Mouse (Mus musculus) CH12.LX (cell line): ENCODE measurements around the gene Pafah2. TPM values are rescaled to one million over a fixed set of nuclear protein-coding genes. Genes with fewer than 3 reads are reported as not detected.

ENCODE experiments used
- DNase-seq: peaks from one replicate; pipeline ENCODE4 v3.0.0-alpha.2; 2013; ENCODE audit errors: extremely low read depth
- H3K27ac ChIP-seq: 2 replicates; pipeline ENCODE4 v1.5.1; 2012; ENCODE audit warnings: low read depth, mild to moderate bottlenecking, control low read depth, moderate library complexity; ENCODE audit not compliant: insufficient read depth
- H3K27me3 ChIP-seq: replicated peaks from 2 replicates; pipeline ENCODE3; 2012; ENCODE audit warnings: inconsistent platforms
- H3K36me3 ChIP-seq, 2 experiments: replicated peaks in 1 of 2; 2 replicates each; pipeline versions ENCODE3 to v1.6.1; 2012; ENCODE audit warnings: inconsistent platforms in 1 of 2, low read length in 1 of 2, mild to moderate bottlenecking in 1 of 2, mixed read lengths in 1 of 2, moderate library complexity in 1 of 2; ENCODE audit not compliant: control insufficient read depth in 1 of 2, insufficient read depth in 1 of 2
- H3K4me1 ChIP-seq, 2 experiments: 2 replicates each; pipeline ENCODE4 v1.6.1; 2012; ENCODE audit warnings: inconsistent platforms in 1 of 2, moderate library complexity in 1 of 2; ENCODE audit not compliant: insufficient read depth in 2 of 2, control insufficient read depth in 1 of 2
- H3K4me2 ChIP-seq: 2 replicates; pipeline ENCODE4 v1.6.1; 2012; ENCODE audit warnings: low read depth, mild to moderate bottlenecking, control low read depth; ENCODE audit not compliant: poor library complexity, insufficient read depth, severe bottlenecking
- H3K4me3 ChIP-seq, 3 experiments: fragments of 150-350 bp in 1 of 3; sonication (generic) in 1 of 3; replicated peaks in 1 of 3; 2 replicates each; pipeline versions ENCODE3 to v1.5.1; 2011 to 2012; ENCODE audit warnings: low read depth in 2 of 3, low read length in 2 of 3, mild to moderate bottlenecking in 2 of 3, moderate library complexity in 2 of 3, control low read depth in 1 of 3, improper control_type of control experiment in 1 of 3, inconsistent platforms in 1 of 3, mixed read lengths in 1 of 3; ENCODE audit not compliant: poor library complexity in 1 of 3
- H3K79me2 ChIP-seq: replicated peaks from 2 replicates; pipeline ENCODE4 v1.6.1; 2012; ENCODE audit warnings: mild to moderate bottlenecking, moderate library complexity; ENCODE audit not compliant: control insufficient read depth, poor library complexity, insufficient read depth, severe bottlenecking; ENCODE audit errors: extremely low read depth
- H3K9ac ChIP-seq: 2 replicates; pipeline ENCODE4 v1.6.1; 2012; ENCODE audit warnings: low read depth, mild to moderate bottlenecking, control low read depth, moderate library complexity; ENCODE audit not compliant: insufficient read depth
- H3K9me3 ChIP-seq: replicated peaks from 2 replicates; pipeline ENCODE3; 2012; ENCODE audit warnings: low read length, inconsistent platforms, mixed read lengths
- BHLHE40 ChIP-seq: IDR thresholded peaks from 2 replicates; pipeline ENCODE4 v1.6.1; 2011; ENCODE audit warnings: mild to moderate bottlenecking, low read depth, low read length, improper control_type of control experiment
- CHD1 ChIP-seq: IDR thresholded peaks from 2 replicates; pipeline ENCODE4 v1.6.1; 2012; ENCODE audit warnings: low read depth, low read length, improper control_type of control experiment, inconsistent platforms
- CHD2 ChIP-seq: IDR thresholded peaks from 2 replicates; pipeline ENCODE4 v1.6.1; 2011; ENCODE audit warnings: low read length, improper control_type of control experiment
- CTCF ChIP-seq, 2 experiments: IDR thresholded peaks in 1 of 2; conservative IDR thresholded peaks in 1 of 2; 2 replicates each; pipeline ENCODE4 v1.5.1; 2011 to 2012; ENCODE audit warnings: low read depth in 2 of 2, low read length in 2 of 2, improper control_type of control experiment in 1 of 2, inconsistent platforms in 1 of 2, mild to moderate bottlenecking in 1 of 2, moderate library complexity in 1 of 2
- E2F4 ChIP-seq: IDR thresholded peaks from 2 replicates; pipeline ENCODE4 v1.6.1; 2011; ENCODE audit warnings: low read depth, low read length, improper control_type of control experiment; ENCODE audit not compliant: insufficient replicate concordance
- EP300 ChIP-seq: IDR thresholded peaks from 2 replicates; pipeline ENCODE4 v1.6.1; 2011; ENCODE audit warnings: low read length, improper control_type of control experiment
- ETS1 ChIP-seq: conservative IDR thresholded peaks from 2 replicates; pipeline ENCODE4 v1.6.1; 2012; ENCODE audit warnings: low read depth, mild to moderate bottlenecking, inconsistent platforms, low read length, improper control_type of control experiment, moderate library complexity
- GABPA ChIP-seq: IDR thresholded peaks from 2 replicates; pipeline ENCODE4 v1.6.1; 2012; ENCODE audit warnings: low read depth, low read length, improper control_type of control experiment, inconsistent platforms; ENCODE audit not compliant: insufficient replicate concordance
- HCFC1 ChIP-seq: IDR thresholded peaks from 2 replicates; pipeline ENCODE4 v1.6.1; 2012; ENCODE audit warnings: low read depth, mild to moderate bottlenecking, inconsistent platforms, low read length, improper control_type of control experiment
- IRF4 ChIP-seq: IDR thresholded peaks from 2 replicates; pipeline ENCODE4 v1.6.1; 2014; ENCODE audit warnings: low read depth, mild to moderate bottlenecking, inconsistent platforms, low read length, improper control_type of control experiment
- JUN ChIP-seq: IDR thresholded peaks from 2 replicates; pipeline ENCODE4 v1.6.1; 2011; ENCODE audit warnings: low read depth, mild to moderate bottlenecking, low read length, improper control_type of control experiment, moderate library complexity; ENCODE audit not compliant: insufficient read depth
- JUND ChIP-seq: conservative IDR thresholded peaks from 2 replicates; pipeline ENCODE4 v1.6.1; 2011; ENCODE audit warnings: low read depth, low read length, improper control_type of control experiment
- KAT2A ChIP-seq: IDR thresholded peaks from 2 replicates; pipeline ENCODE4 v1.6.1; 2012; ENCODE audit warnings: low read length, improper control_type of control experiment, inconsistent platforms; ENCODE audit not compliant: insufficient replicate concordance
- MAFK ChIP-seq: IDR thresholded peaks from 2 replicates; pipeline ENCODE4 v1.6.1; 2011; ENCODE audit warnings: low read length, improper control_type of control experiment; ENCODE audit not compliant: insufficient replicate concordance
- MAX ChIP-seq: IDR thresholded peaks from 2 replicates; pipeline ENCODE4 v1.6.1; 2011; ENCODE audit warnings: low read length, improper control_type of control experiment
- MAZ ChIP-seq: IDR thresholded peaks from 2 replicates; pipeline ENCODE4 v1.6.1; 2012; ENCODE audit warnings: low read depth, mild to moderate bottlenecking, inconsistent platforms, low read length, improper control_type of control experiment, moderate library complexity
- MEF2A ChIP-seq: IDR thresholded peaks from 2 replicates; pipeline ENCODE4 v1.6.1; 2014; ENCODE audit warnings: low read depth, mild to moderate bottlenecking, inconsistent platforms, low read length, improper control_type of control experiment, borderline replicate concordance
- MXI1 ChIP-seq: IDR thresholded peaks from 2 replicates; pipeline ENCODE4 v1.6.1; 2011; ENCODE audit warnings: mild to moderate bottlenecking, low read depth, low read length, improper control_type of control experiment
- NELFE ChIP-seq: IDR thresholded peaks from 2 replicates; pipeline ENCODE4 v1.6.1; 2011; ENCODE audit warnings: low read depth, low read length, improper control_type of control experiment
- NRF1 ChIP-seq: IDR thresholded peaks from 2 replicates; pipeline ENCODE4 v1.6.1; 2014; ENCODE audit warnings: low read depth, mild to moderate bottlenecking, inconsistent platforms, low read length, improper control_type of control experiment, moderate library complexity
- PAX5 ChIP-seq: IDR thresholded peaks from 2 replicates; pipeline ENCODE4 v1.6.1; 2012; ENCODE audit warnings: low read length, inconsistent platforms, mixed read lengths
- POLR2AphosphoS2 ChIP-seq: IDR thresholded peaks from 2 replicates; pipeline ENCODE4 v1.6.1; 2011; ENCODE audit warnings: low read depth, low read length, improper control_type of control experiment
- SIN3A ChIP-seq: IDR thresholded peaks from 2 replicates; pipeline ENCODE4 v1.6.1; 2012; ENCODE audit warnings: low read length, improper control_type of control experiment, inconsistent platforms
- TBP ChIP-seq: conservative IDR thresholded peaks from 2 replicates; pipeline ENCODE4 v1.6.1; 2011; ENCODE audit warnings: low read depth, low read length, improper control_type of control experiment
- TCF12 ChIP-seq: IDR thresholded peaks from 2 replicates; pipeline ENCODE4 v1.6.1; 2014; ENCODE audit warnings: low read depth, mild to moderate bottlenecking, inconsistent platforms, low read length, improper control_type of control experiment
- UBTF ChIP-seq: IDR thresholded peaks from 2 replicates; pipeline ENCODE4 v1.6.1; 2012; ENCODE audit warnings: low read depth, mild to moderate bottlenecking, inconsistent platforms, low read length, improper control_type of control experiment, moderate library complexity
- USF1 ChIP-seq: IDR thresholded peaks from 2 replicates; pipeline ENCODE4 v1.6.1; 2014; ENCODE audit warnings: low read depth, mild to moderate bottlenecking, inconsistent platforms, low read length, improper control_type of control experiment
- USF2 ChIP-seq: conservative IDR thresholded peaks from 2 replicates; pipeline ENCODE4 v1.6.1; 2011; ENCODE audit warnings: low read depth, low read length, improper control_type of control experiment
- ZKSCAN1 ChIP-seq: IDR thresholded peaks from 2 replicates; pipeline ENCODE4 v1.6.1; 2012; ENCODE audit warnings: low read depth, inconsistent platforms, low read length, improper control_type of control experiment, borderline replicate concordance
- ZMIZ1 ChIP-seq: IDR thresholded peaks from 2 replicates; pipeline ENCODE4 v1.6.1; 2012; ENCODE audit warnings: low read depth, mild to moderate bottlenecking, inconsistent platforms, low read length, improper control_type of control experiment
- ZNF384 ChIP-seq: IDR thresholded peaks from 2 replicates; pipeline ENCODE4 v1.6.1; 2012; ENCODE audit warnings: low read depth, low read length, improper control_type of control experiment, inconsistent platforms
- dilution Hi-C: fragments of 300-500 bp; cut with MboI; formaldehyde crosslinking; loops from 2 replicates; pipeline ENCODE4 v1.14.3; 2020; ENCODE audit warnings: low sequenced_read_pairs; ENCODE audit not compliant: extremely low pct_unique_long_range_greater_than_20kb, extremely low pct_ligation_motif_present
- in situ Hi-C: fragments of 300-500 bp; cut with MboI; formaldehyde crosslinking; loops from 3 replicates; pipeline ENCODE4 v1.14.3; 2019; ENCODE audit warnings: low sequenced_read_pairs, low pct_ligation_motif_present, low pct_unique_long_range_greater_than_20kb, mixed read lengths
- polyA plus RNA-seq: library from polyadenylated mRNA; unstranded; fragments of >175 nt; gene quantifications from 2 replicates; pipeline ENCODE4 v1.2.1, GENCODE M21; 2012; ENCODE audit warnings: low read depth; ENCODE audit not compliant: insufficient read length
- total RNA-seq, 2 experiments: library from RNA; depleted of rRNA; stranded (reverse); fragments of 300-350 nt in 1 of 2; fragments of >200 nt in 1 of 2; gene quantifications; 2 replicates each; pipeline ENCODE4 v1.2.3; 2012 to 2014

Pafah2 gene
- total and polyA plus RNA-seq, 3 experiments = 8.9 to 10.7 (median 10.4) TPM

- Histone ChIP-seq H3K4me3 (no peak overlapping the region), H3K79me2 (no peaks in the 10 kb centered on the region; the same call in 1 of the 2 replicates), H3K27ac (no peak overlapping the region), H3K4me2 (peak overlapping the region; percentile 87; the same call in 1 of the 2 replicates), H3K27me3 (peaks cover 43% of the 10 kb centered on the region), H3K36me3 (peaks cover 4 to 8% of the 10 kb centered on the region in 2 experiments), H3K9ac (no peak overlapping the region), H3K4me1 (peaks cover 3% of the 10 kb centered on the region in 2 experiments), H3K9me3 (peaks cover 8% of the 10 kb centered on the region)
- DNase-seq = no peak
- dilution Hi-C loops = no loop called here
- TF ChIP-seq JUN (no peak), MAX (peak; percentile 55; the same call in 1 of the 2 replicates)
- in situ Hi-C loops = no loop called here
Measured at GRCm38 (mm10) chr4:134467435-134468214, 71.5 kb downstream of the Pafah2 start.

- peak; percentile 81 for DNase-seq
- peaks cover 3% of the 10 kb centered on the region in 2 experiments for H3K4me1 ChIP-seq
- dilution Hi-C loops = no loop called here
- TF ChIP-seq MEF2A (0 out of 2 replicates have a peak, but pooled peaks have one; percentile 13), NELFE (peak; percentile 80), ZKSCAN1 (no peak), MAFK (no peak), HCFC1 (peak; percentile 90), NRF1 (peak; percentile 56), E2F4 (no peak), UBTF (0 out of 2 replicates have a peak, but pooled peaks have one; percentile 37), ETS1 (no peak), IRF4 (peak; percentile 32; the same call in 1 of the 2 replicates), MAZ (no peak), ZNF384 (no peak), USF2 (peak; percentile 93), CHD2 (0 out of 2 replicates have a peak, but pooled peaks have one; percentile 16), SIN3A (peak; percentile 56), PAX5 (no peak), CTCF (conservative IDR thresholded peaks at IDR 0.05 in 1 of 2, IDR thresholded peaks at IDR 0.05 in 1 of 2; ENCODE audit: low read depth in 2 of 2, low read length in 2 of 2) (no peak), BHLHE40 (peak; percentile 100), TCF12 (peak; percentile 80), CHD1 (no peak), TBP (no peak), POLR2AphosphoS2 (no peak), JUND (no peak), GABPA (no peak; the same call in 1 of the 2 replicates), ZMIZ1 (peak; percentile 69), USF1 (peak; percentile 98), MXI1 (no peak; the same call in 1 of the 2 replicates), EP300 (no peak), KAT2A (peak; percentile 68; the same call in 1 of the 2 replicates)
Measured at GRCm38 (mm10) chr4:134468215-134468575, 72.1 kb downstream of the Pafah2 start, which contains the start of gene Stmn1. Stmn1 (plus strand) TSS chr4:134468320.

More at GRCm38 (mm10) chr4:134468215-134468575, 72.1 kb downstream of the Pafah2 start, which contains the start of gene Stmn1:
- peaks cover 7% of the 10 kb centered on the region for H3K9me3 ChIP-seq
- in situ Hi-C loops = no loop called here
- peak within 1 kb of the TSS; percentile 69 for H3K9ac ChIP-seq
- peaks cover 4 to 11% of the 10 kb centered on the region in 2 experiments for H3K36me3 ChIP-seq
- H3K27me3 ChIP-seq = peaks cover 43% of the 10 kb centered on the region
- no peaks in the 10 kb centered on the region; the same call in 1 of the 2 replicates for H3K79me2 ChIP-seq
- peak within 1 kb of the TSS; percentile 87 for H3K4me2 ChIP-seq
- peak within 1 kb of the TSS; percentile 25 to 74 (median 67) for H3K4me3 ChIP-seq
- H3K27ac ChIP-seq = no peak within 1 kb of the TSS
